8 mouse cellular contexts compared by ENCODE assay signal in genomic region chr10:80250059-80250458, GRCm38 (mm10). TPM values are rescaled to one million over a fixed set of nuclear protein-coding genes. Genes with fewer than 3 reads are reported as not detected.
DNase-seq lines count a peak whose midpoint lies in the region; ATAC-seq and TF ChIP-seq lines count a peak whose summit lies in the region.

No protein-coding gene starts in this region.

- DNase-seq in heart, adult 18-20 months, result no peak
- no peak for DNase-seq in MEL (ENCODE audit: low read depth, low spot score)
- DNase-seq in heart, postnatal 0 days (ENCODE audit: low spot score), result no peak
- DNase-seq in right cerebral cortex, postnatal 36 days (ENCODE audit: low spot score in 2 of 2), result no peak
- no peak for DNase-seq in right cerebral cortex, adult 18-20 months
- no peak for DNase-seq in urinary bladder, postnatal 36 days (ENCODE audit: low spot score in 2 of 2)

- peaks cover 34% of the 10 kb centered on the region for H3K36me3 ChIP-seq in heart, embryonic 14.5 days (ENCODE audit: control insufficient read depth, insufficient read depth, low read length)
- H3K36me3 ChIP-seq in MEL (ENCODE audit: control insufficient read depth in 1 of 2, insufficient read depth in 2 of 2, low read length in 2 of 2) (peaks cover 0 to 3% of the 10 kb centered on the region in 2 experiments; a peak in 2 of 4 replicates), macrophage (ENCODE audit: inconsistent target) (peaks cover 24% of the 10 kb centered on the region)
- peaks cover 24% of the 10 kb centered on the region for H3K36me3 ChIP-seq in heart, postnatal 0 days (replicated peaks; ENCODE audit: control insufficient read depth, insufficient read depth, low read length)

- H3K27me3 ChIP-seq in heart, embryonic 14.5 days (ENCODE audit: control insufficient read depth, insufficient read depth, low read length), result no peaks in the 10 kb centered on the region
- no peaks in the 10 kb centered on the region for H3K27me3 ChIP-seq in MEL (ENCODE audit: control insufficient read depth in 1 of 2, insufficient read depth in 2 of 2, low read length in 2 of 2)
- no peaks in the 10 kb centered on the region for H3K27me3 ChIP-seq in heart, postnatal 0 days (ENCODE audit: control insufficient read depth, insufficient read depth, low read length)

- no peak for TF ChIP-seq EP300 in MEL (IDR thresholded peaks at IDR 0.05; ENCODE audit: low read depth in 1 of 2, low read length in 2 of 2)
- TF ChIP-seq EP300 in heart, postnatal 0 days (IDR thresholded peaks at IDR 0.05; ENCODE audit: low read depth), result no peak

- peak overlapping the region; percentile 91 for H3K4me2 ChIP-seq in heart, embryonic 14.5 days (ENCODE audit: low read length)
- peak overlapping the region; percentile 79 for H3K4me2 ChIP-seq in heart, postnatal 0 days (ENCODE audit: low read depth, low read length)

- H3K4me1 ChIP-seq in heart, embryonic 14.5 days (ENCODE audit: control insufficient read depth in 2 of 2, insufficient read depth in 2 of 2, low read length in 2 of 2), result peaks cover 9 to 19% of the 10 kb centered on the region in 2 experiments
- H3K4me1 ChIP-seq in MEL (ENCODE audit: control insufficient read depth in 1 of 2, insufficient read depth in 2 of 2, low read length in 2 of 2), result peaks cover 0 to 6% of the 10 kb centered on the region in 2 experiments; a peak in 2 of 4 replicates
- peaks cover 7% of the 10 kb centered on the region; the same call in 1 of the 2 replicates for H3K4me1 ChIP-seq in heart, postnatal 0 days (ENCODE audit: control insufficient read depth, insufficient read depth)

- H3K79me2 ChIP-seq in MEL (ENCODE audit: control insufficient read depth, insufficient read depth, low read length, poor library complexity) (peaks cover 20% of the 10 kb centered on the region), macrophage (ENCODE audit: inconsistent target) (peaks cover 42% of the 10 kb centered on the region)

- no peak for ATAC-seq in heart, embryonic 14.5 days (ENCODE audit: insufficient number of reproducible peaks, insufficient read depth, low FRiP score, low read depth)
- no peak for ATAC-seq in heart, postnatal 0 days (ENCODE audit: insufficient read depth, low read depth)

- no peak for TF ChIP-seq POLR2A in MEL (IDR thresholded peaks at IDR 0.05; ENCODE audit: control insufficient read depth in 1 of 2, insufficient read depth in 1 of 2, low read depth in 1 of 2, low read length in 2 of 2, poor library complexity in 1 of 2)

- peak overlapping the region; percentile 82 to 90 for H3K4me3 ChIP-seq in heart, embryonic 14.5 days (ENCODE audit: control insufficient read depth in 1 of 2, insufficient read depth in 1 of 2, low read depth in 1 of 2, low read length in 2 of 2)
- peak overlapping the region; percentile 47 to 94 for H3K4me3 ChIP-seq in MEL (ENCODE audit: control insufficient read depth in 1 of 2, insufficient read depth in 1 of 2, low read depth in 2 of 2, low read length in 2 of 2)
- H3K4me3 ChIP-seq in heart, postnatal 0 days (ENCODE audit: low read depth, low read length), result peak overlapping the region; percentile 72
- peak overlapping the region; percentile 99 for H3K4me3 ChIP-seq in macrophage (ENCODE audit: inconsistent target)

- peak overlapping the region; percentile 95 for H3K9ac ChIP-seq in heart, embryonic 14.5 days (ENCODE audit: low read length)
- peak overlapping the region; percentile 93 for H3K9ac ChIP-seq in MEL (ENCODE audit: control insufficient read depth, low read depth, low read length, poor library complexity, severe bottlenecking)
- H3K9ac ChIP-seq in heart, postnatal 0 days (replicated peaks; ENCODE audit: low read depth, low read length), result peak overlapping the region; percentile 90

- H3K27ac ChIP-seq in heart, embryonic 14.5 days (replicated peaks in 1 of 2; ENCODE audit: control insufficient read depth in 1 of 2, insufficient read depth in 1 of 2, low read depth in 2 of 2, low read length in 2 of 2), result peak overlapping the region in 1 of 2 experiments; percentile 95; a peak in 3 of 4 replicates
- H3K27ac ChIP-seq in MEL (ENCODE audit: control insufficient read depth, low read depth, low read length), result peak overlapping the region; percentile 88
- H3K27ac ChIP-seq in heart, postnatal 0 days (ENCODE audit: low read depth), result peak overlapping the region; percentile 92
- H3K27ac ChIP-seq in macrophage, result peak overlapping the region; percentile 64; the same call in 1 of the 2 replicates

- no peak for TF ChIP-seq CTCF in MEL (IDR thresholded peaks at IDR 0.05 in 2 of 3, conservative IDR thresholded peaks at IDR 0.05 in 1 of 3; ENCODE audit: control insufficient read depth in 1 of 3, insufficient read depth in 1 of 3, low read depth in 2 of 3, low read length in 3 of 3, poor library complexity in 1 of 3, severe bottlenecking in 1 of 3)
- no peak for TF ChIP-seq CTCF in heart, postnatal 0 days (IDR thresholded peaks at IDR 0.05; ENCODE audit: low read depth)

- 29% methylated on average over 2 of the region's 2 CpGs for whole genome bisulfite sequencing in heart, embryonic 14.5 days
- 24% methylated on average over 2 of the region's 2 CpGs for WGBS in heart, postnatal 0 days
- WGBS in macrophage (ENCODE audit: missing documents), result 40% methylated on average over 2 of the region's 2 CpGs

- TF ChIP-seq RAD21 in MEL (IDR thresholded peaks at IDR 0.05; ENCODE audit: low read depth, low read length), result no peak

- H3K9me3 ChIP-seq in heart, embryonic 14.5 days (ENCODE audit: control insufficient read depth, low read length), result no peaks in the 10 kb centered on the region
- H3K9me3 ChIP-seq in MEL (replicated peaks; ENCODE audit: insufficient read depth, low read length), result no peaks in the 10 kb centered on the region
- no peaks in the 10 kb centered on the region for H3K9me3 ChIP-seq in heart, postnatal 0 days (replicated peaks; ENCODE audit: control insufficient read depth, low read length)

RNA-seq across cellular contexts. Expression of gene Ndufs7, which starts 1.1 kb away (rescaled TPM):
- 721 and 734 TPM in 2 replicates for polyA plus RNA-seq in heart, embryonic 14.5 days (2014; fragmentation: Nextera tagmentation; extraction: Ambion mirVana)
- 1,000 to 10,000 TPM; 1,019 to 1,055 TPM for total RNA-seq in heart, adult 18-20 months (2021)
- total RNA-seq in MEL (2012; rRNA removed), result 341 and 377 TPM in 2 replicates
- polyA plus RNA-seq in MEL (2012; ENCODE audit: insufficient read depth in 1 of 2, insufficient read length in 2 of 2, low read depth in 1 of 2, low replicate concordance in 2 of 2, missing spikeins in 1 of 2) (100 to 1,000 TPM in 1 of 2 experiments, not detected in 1; 458 TPM), macrophage (2018) (31.2 to 113 TPM (median 79.8 TPM) in 3 replicates)
- total RNA-seq in heart, postnatal 0 days (2014; rRNA removed; ENCODE audit: low replicate concordance), result 838 and 847 TPM in 2 replicates
- 1,203 and 1,284 TPM in 2 replicates for polyA plus RNA-seq in heart, postnatal 0 days (2015; fragmentation: Nextera tagmentation; extraction: Ambion mirVana)
- 10 to 100 TPM in 25 of 26 experiments, 1 to 10 TPM in 1; 7.7 to 70.5 (median 32.8) TPM for total RNA-seq in macrophage (2018; cell fraction: chromatin; rRNA removed)
- total RNA-seq in macrophage (2018; cell fraction: cytosol; rRNA removed), result 100 to 1,000 TPM in 16 of 26 experiments, 10 to 100 TPM in 10; 77.8 to 131 (median 102) TPM
- 10 to 100 TPM; 16.9 to 69.3 (median 39.0) TPM for total RNA-seq in macrophage (2018; cell fraction: nucleus; rRNA removed)

RNA-seq across cellular contexts. Expression of gene Gamt, which starts 10.8 kb away (rescaled TPM):
- 60.3 and 61.5 TPM in 2 replicates for polyA plus RNA-seq in heart, embryonic 14.5 days (2014; fragmentation: Nextera tagmentation; extraction: Ambion mirVana)
- total RNA-seq in heart, adult 18-20 months (2021), result 10 to 100 TPM in 1 of 2 experiments, 1 to 10 TPM in 1; 8.9 to 14.8 TPM
- total RNA-seq in MEL (2012; rRNA removed), result 4.1 and 6.0 TPM in 2 replicates
- polyA plus RNA-seq in MEL (2012; ENCODE audit: insufficient read depth in 1 of 2, insufficient read length in 2 of 2, low read depth in 1 of 2, low replicate concordance in 2 of 2, missing spikeins in 1 of 2), result 1 to 10 TPM in 1 of 2 experiments, not detected in 1; 8.4 TPM
- total RNA-seq in heart, postnatal 0 days (2014; rRNA removed; ENCODE audit: low replicate concordance), result 27.2 and 27.7 TPM in 2 replicates
- 22.8 and 25.7 TPM in 2 replicates for polyA plus RNA-seq in heart, postnatal 0 days (2015; fragmentation: Nextera tagmentation; extraction: Ambion mirVana)
- total RNA-seq in macrophage (2018; cell fraction: chromatin; rRNA removed), result 1 to 10 TPM in 18 of 26 experiments, not detected in 8; 1.1 to 7.6 (median 3.6) TPM
- total RNA-seq in macrophage (2018; cell fraction: cytosol; rRNA removed), result 10 to 100 TPM in 23 of 26 experiments, 1 to 10 TPM in 3; 8.8 to 18.0 (median 12.7) TPM
- 10 to 100 TPM in 1 of 26 experiments, 1 to 10 TPM in 25; 1.3 to 11.7 (median 3.4) TPM for total RNA-seq in macrophage (2018; cell fraction: nucleus; rRNA removed)
- 8.2 to 24.0 TPM (median 13.8 TPM) in 3 replicates for polyA plus RNA-seq in macrophage (2018)

RNA-seq across cellular contexts. Expression of gene Dazap1, which starts 11.2 kb away (rescaled TPM):
- 25.0 and 27.5 TPM in 2 replicates for polyA plus RNA-seq in heart, embryonic 14.5 days (2014; fragmentation: Nextera tagmentation; extraction: Ambion mirVana)
- total RNA-seq in heart, adult 18-20 months (2021), result 10 to 100 TPM; 46.9 to 58.8 TPM
- total RNA-seq in MEL (2012; rRNA removed), result 159 and 166 TPM in 2 replicates
- polyA plus RNA-seq in MEL (2012; ENCODE audit: insufficient read depth in 1 of 2, insufficient read length in 2 of 2, low read depth in 1 of 2, low replicate concordance in 2 of 2, missing spikeins in 1 of 2) (100 to 1,000 TPM in 1 of 2 experiments, not detected in 1; 236 TPM), macrophage (2018) (75.1 to 96.3 TPM (median 76.2 TPM) in 3 replicates)
- 88.9 and 96.2 TPM in 2 replicates for total RNA-seq in heart, postnatal 0 days (2014; rRNA removed; ENCODE audit: low replicate concordance)
- polyA plus RNA-seq in heart, postnatal 0 days (2015; fragmentation: Nextera tagmentation; extraction: Ambion mirVana), result 24.8 and 30.3 TPM in 2 replicates
- total RNA-seq in macrophage (2018; cell fraction: chromatin; rRNA removed), result 100 to 1,000 TPM; 101 to 504 (median 250) TPM
- total RNA-seq in macrophage (2018; cell fraction: cytosol; rRNA removed), result 10 to 100 TPM; 46.4 to 81.7 (median 59.2) TPM
- 100 to 1,000 TPM in 19 of 26 experiments, 10 to 100 TPM in 7; 65.7 to 287 (median 127) TPM for total RNA-seq in macrophage (2018; cell fraction: nucleus; rRNA removed)

RNA-seq across cellular contexts. Expression of gene Mum1, which starts 23.8 kb away (rescaled TPM):
- polyA plus RNA-seq in heart, embryonic 14.5 days (2014; fragmentation: Nextera tagmentation; extraction: Ambion mirVana), result 28.5 and 29.3 TPM in 2 replicates
- total RNA-seq in heart, adult 18-20 months (2021), result 10 to 100 TPM; 11.4 to 14.2 TPM
- 34.8 and 35.3 TPM in 2 replicates for total RNA-seq in MEL (2012; rRNA removed)
- polyA plus RNA-seq in MEL (2012; ENCODE audit: insufficient read depth in 1 of 2, insufficient read length in 2 of 2, low read depth in 1 of 2, low replicate concordance in 2 of 2, missing spikeins in 1 of 2) (10 to 100 TPM; 34.0 to 55.2 TPM), macrophage (2018) (5.1 to 14.8 TPM (median 7.6 TPM) in 3 replicates)
- 41.4 and 59.7 TPM in 2 replicates for total RNA-seq in heart, postnatal 0 days (2014; rRNA removed; ENCODE audit: low replicate concordance)
- polyA plus RNA-seq in heart, postnatal 0 days (2015; fragmentation: Nextera tagmentation; extraction: Ambion mirVana), result 18.4 and 22.9 TPM in 2 replicates
- total RNA-seq in macrophage (2018; cell fraction: chromatin; rRNA removed), result 10 to 100 TPM; 20.0 to 83.3 (median 42.7) TPM
- 10 to 100 TPM in 1 of 26 experiments, 1 to 10 TPM in 25; 3.8 to 12.0 (median 7.0) TPM for total RNA-seq in macrophage (2018; cell fraction: cytosol; rRNA removed)
- 10 to 100 TPM in 25 of 26 experiments, 1 to 10 TPM in 1; 9.4 to 91.9 (median 26.5) TPM for total RNA-seq in macrophage (2018; cell fraction: nucleus; rRNA removed)

RNA-seq across cellular contexts. Expression of gene Rps15, which starts 42.2 kb away (rescaled TPM):
- 648 and 723 TPM in 2 replicates for polyA plus RNA-seq in heart, embryonic 14.5 days (2014; fragmentation: Nextera tagmentation; extraction: Ambion mirVana)
- total RNA-seq in heart, adult 18-20 months (2021), result 100 to 1,000 TPM; 745 to 872 TPM
- 3,963 and 4,320 TPM in 2 replicates for total RNA-seq in MEL (2012; rRNA removed)
- 1,000 to 10,000 TPM; 1,331 to 3,905 TPM for polyA plus RNA-seq in MEL (2012; ENCODE audit: insufficient read depth in 1 of 2, insufficient read length in 2 of 2, low read depth in 1 of 2, low replicate concordance in 2 of 2, missing spikeins in 1 of 2)
- 1,030 and 1,317 TPM in 2 replicates for total RNA-seq in heart, postnatal 0 days (2014; rRNA removed; ENCODE audit: low replicate concordance)
- polyA plus RNA-seq in heart, postnatal 0 days (2015; fragmentation: Nextera tagmentation; extraction: Ambion mirVana), result 499 and 510 TPM in 2 replicates
- total RNA-seq in macrophage (2018; cell fraction: chromatin; rRNA removed), result 100 to 1,000 TPM in 1 of 26 experiments, 10 to 100 TPM in 24, 1 to 10 TPM in 1; 6.0 to 250 (median 35.3) TPM
- total RNA-seq in macrophage (2018; cell fraction: cytosol; rRNA removed), result 1,000 to 10,000 TPM in 13 of 26 experiments, 100 to 1,000 TPM in 13; 776 to 2,120 (median 1,175) TPM
- 100 to 1,000 TPM; 155 to 338 (median 220) TPM for total RNA-seq in macrophage (2018; cell fraction: nucleus; rRNA removed)
- polyA plus RNA-seq in macrophage (2018), result 1,044 to 2,135 TPM (median 1,962 TPM) in 3 replicates
